In genomic region chr11:16967806-16968205, GRCm38 (mm10) we compare ENCODE assay signal across 9 mouse cellular contexts. TPM values are rescaled to one million over a fixed set of nuclear protein-coding genes. Genes with fewer than 3 reads are reported as not detected.
A peak's percentile ranks its signal among the peaks of the same experiment; 100 is the strongest.
DNase-seq lines count a peak whose midpoint lies in the region; ATAC-seq and TF ChIP-seq lines count a peak whose summit lies in the region.
"Had no signal": no experiment of that assay in that cellular context is flagged by ENCODE, and none has a peak within 500 bp of the region (broad histone marks: within the 10 kb centered on the region; RNA-seq: fewer than 3 reads in every experiment).

No protein-coding gene starts in this region.

- peak; percentile 33 for DNase-seq in heart, adult 8-10 months (ENCODE audit: low spot score)
- no peak for DNase-seq in heart, adult 9 months (ENCODE audit: low spot score in 2 of 2)
- DNase-seq in 3T3-L1 (ENCODE audit: low read depth, low spot score) (peak; percentile 67), G1E (ENCODE audit: low spot score) (peak; percentile 34)
- peak; percentile 51 for DNase-seq in forebrain, postnatal 0 days
- no peak for DNase-seq in urinary bladder, postnatal 25 days (ENCODE audit: low spot score)
- no peak for DNase-seq in thymus, postnatal 14 days

- no peak overlapping the region for H3K4me3 ChIP-seq in G1E (ENCODE audit: low read depth, low read length)
- no peak overlapping the region for H3K4me3 ChIP-seq in forebrain, postnatal 0 days (ENCODE audit: low read depth, low read length)
- H3K4me3 ChIP-seq: midbrain, embryonic 12.5 days had no signal

- TF ChIP-seq CTCF in G1E (IDR thresholded peaks at IDR 0.05; ENCODE audit: low read depth, low read length): no peak
- TF ChIP-seq CTCF in forebrain, postnatal 0 days (IDR thresholded peaks at IDR 0.05; ENCODE audit: low read depth): peak; percentile 67

- no peak overlapping the region for H3K27ac ChIP-seq in forebrain, postnatal 0 days (ENCODE audit: low read depth, low read length)
- H3K27ac ChIP-seq: midbrain, embryonic 12.5 days had no signal

- peaks cover 10% of the 10 kb centered on the region for H3K36me3 ChIP-seq in G1E (replicated peaks)
- no peaks in the 10 kb centered on the region for H3K36me3 ChIP-seq in forebrain, postnatal 0 days (ENCODE audit: insufficient read depth)
- H3K36me3 ChIP-seq: midbrain, embryonic 12.5 days had no signal

- 41% methylated on average over 2 of the region's 2 CpGs for WGBS in forebrain, postnatal 0 days

- no peak overlapping the region for H3K4me2 ChIP-seq in forebrain, postnatal 0 days (ENCODE audit: low read depth)
- H3K4me2 ChIP-seq: midbrain, embryonic 12.5 days had no signal

- H3K9me3 ChIP-seq in G1E (replicated peaks): no peaks in the 10 kb centered on the region
- H3K9me3 ChIP-seq in forebrain, postnatal 0 days (ENCODE audit: low read length): no peaks in the 10 kb centered on the region
- H3K9me3 ChIP-seq: midbrain, embryonic 12.5 days had no signal

- no peak overlapping the region for H3K9ac ChIP-seq in forebrain, postnatal 0 days
- H3K9ac ChIP-seq: midbrain, embryonic 12.5 days had no signal

- ATAC-seq in G1E (ENCODE audit: extremely low read depth, insufficient number of reproducible peaks, low FRiP score, poor library complexity, severe bottlenecking): peak; percentile 76
- peak; percentile 79; the same call in 1 of the 2 replicates for ATAC-seq in forebrain, postnatal 0 days
- ATAC-seq in megakaryocyte progenitor cell, adult 5-6 weeks (replicated peaks; ENCODE audit: poor library complexity): peak; percentile 88

- H3K4me1 ChIP-seq in G1E (ENCODE audit: insufficient read depth, low read depth, low read length): 0 out of 2 replicates have a peak, but pooled peaks cover 9% of the 10 kb centered on the region
- no peaks in the 10 kb centered on the region for H3K4me1 ChIP-seq in forebrain, postnatal 0 days (ENCODE audit: insufficient read depth)
- H3K4me1 ChIP-seq: midbrain, embryonic 12.5 days had no signal

- no peaks in the 10 kb centered on the region for H3K27me3 ChIP-seq in G1E (ENCODE audit: insufficient read depth, low read length)
- no peaks in the 10 kb centered on the region for H3K27me3 ChIP-seq in forebrain, postnatal 0 days (ENCODE audit: insufficient read depth, low read length)
- H3K27me3 ChIP-seq: midbrain, embryonic 12.5 days had no signal

RNA-seq across cellular contexts. Expression of gene Fbxo48, which starts 16.6 kb away (rescaled TPM):
- under 1 TPM; 0.11 to 0.28 (median 0.19) TPM for total RNA-seq in heart, adult 8-10 months (2022)
- total RNA-seq in G1E (2014; fragmentation: Nextera tagmentation): 34.1 and 48.9 TPM in 2 replicates
- total RNA-seq in G1E (2017): 16.0 and 18.7 TPM in 2 replicates
- 0.76 and 1.3 TPM in 2 replicates for polyA plus RNA-seq in G1E (2012)
- total RNA-seq in forebrain, postnatal 0 days (2014; rRNA removed): 1.7 and 2.1 TPM in 2 replicates
- 0.21 and 0.39 TPM in 2 replicates for polyA plus RNA-seq in forebrain, postnatal 0 days (2015; fragmentation: Nextera tagmentation; extraction: Ambion mirVana)
- 7.6 and 12.7 TPM in 2 replicates for total RNA-seq in megakaryocyte progenitor cell, adult 5-6 weeks (2015)
- 8.1 and 10.3 TPM in 2 replicates for total RNA-seq in megakaryocyte progenitor cell, adult 5-6 weeks (2017)

Comparison
In these comparisons a context has a peak if more than half of its experiments do, and no peak if none do; other contexts are left out.
1. DNase-seq: peak in heart, adult 8-10 months (single experiment), 3T3-L1 (single experiment), G1E (single experiment) and forebrain, postnatal 0 days (single experiment); none in heart, adult 9 months (0 of 2), urinary bladder, postnatal 25 days (single experiment) and thymus, postnatal 14 days (single experiment).
2. Peak in every context shown above with its lines, with median percentiles within 50 percentile points of each other: ATAC-seq.